Mouse (Mus musculus): Measurements from ENCODE around the gene Olfr658.

GRCm38 (mm10) chr7:104613655-104614054 lies 33.5 kb downstream of the Olfr658 start, which contains the start of gene Olfr656:
- no peak for TF ChIP-seq CTCF (IDR thresholded peaks at IDR 0.05; ENCODE audit: low read depth)
- no peak for TF ChIP-seq EP300 (IDR thresholded peaks at IDR 0.05; ENCODE audit: low read depth)
